Mouse (Mus musculus): ENCODE measurements at regions not wholly inside any gene's neighbourhood (a gene's known extent, or its start where the extent isn't known, plus 50 kb on each side); places are given as distances from the start of the nearest gene placed in this dataset.

DNA sequence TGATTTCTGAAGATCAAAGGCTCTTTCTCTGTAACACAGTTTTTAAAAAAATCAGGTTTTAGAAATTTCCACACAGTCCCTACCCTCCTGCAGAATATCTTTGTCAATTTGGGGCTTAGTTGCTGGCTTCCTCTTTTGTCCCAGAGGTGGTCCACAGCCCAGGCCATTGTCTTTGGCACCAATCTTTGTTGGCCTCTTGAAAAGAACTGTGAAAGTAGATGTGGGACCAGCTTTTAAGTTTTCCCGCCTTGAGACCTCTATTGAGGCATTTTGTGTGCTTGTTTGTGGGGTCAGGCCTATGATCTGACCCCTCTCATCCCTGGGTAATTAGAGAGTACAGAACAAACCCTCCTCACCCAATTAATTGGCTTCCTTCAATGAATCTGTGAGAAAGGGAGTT is 523.9 kb upstream of the Tnc start:
- ATAC-seq (replicated peaks in 1 of 2; ENCODE audit: insufficient read depth in 1 of 2, low FRiP score in 2 of 2, low TSS enrichment in 1 of 2, low read depth in 1 of 2, poor library complexity in 2 of 2, severe bottlenecking in 2 of 2) = no peak

DNA sequence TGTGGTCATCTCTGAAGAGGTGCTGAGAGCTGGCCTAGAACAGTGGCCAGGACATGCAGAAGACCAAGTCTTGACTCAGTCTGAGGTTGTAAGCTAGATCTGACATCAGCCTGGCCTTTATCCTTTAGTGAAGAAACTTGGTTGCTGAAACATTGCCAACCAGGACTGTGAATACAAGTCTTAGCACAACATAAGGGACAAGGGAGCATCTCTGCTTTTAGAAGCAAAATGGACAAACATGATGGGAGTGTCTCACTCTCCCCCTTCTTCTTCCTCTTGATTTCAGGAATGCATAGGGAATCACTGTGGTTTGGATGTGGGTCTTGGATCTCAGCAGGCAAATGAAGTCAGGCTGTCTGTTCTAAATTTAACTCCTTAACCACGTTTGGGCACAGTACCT is 529.1 kb upstream of the Tnc start:
- no peak for ATAC-seq (replicated peaks in 1 of 2; ENCODE audit: insufficient read depth in 1 of 2, low FRiP score in 2 of 2, low TSS enrichment in 1 of 2, low read depth in 1 of 2, poor library complexity in 2 of 2, severe bottlenecking in 2 of 2)

DNA sequence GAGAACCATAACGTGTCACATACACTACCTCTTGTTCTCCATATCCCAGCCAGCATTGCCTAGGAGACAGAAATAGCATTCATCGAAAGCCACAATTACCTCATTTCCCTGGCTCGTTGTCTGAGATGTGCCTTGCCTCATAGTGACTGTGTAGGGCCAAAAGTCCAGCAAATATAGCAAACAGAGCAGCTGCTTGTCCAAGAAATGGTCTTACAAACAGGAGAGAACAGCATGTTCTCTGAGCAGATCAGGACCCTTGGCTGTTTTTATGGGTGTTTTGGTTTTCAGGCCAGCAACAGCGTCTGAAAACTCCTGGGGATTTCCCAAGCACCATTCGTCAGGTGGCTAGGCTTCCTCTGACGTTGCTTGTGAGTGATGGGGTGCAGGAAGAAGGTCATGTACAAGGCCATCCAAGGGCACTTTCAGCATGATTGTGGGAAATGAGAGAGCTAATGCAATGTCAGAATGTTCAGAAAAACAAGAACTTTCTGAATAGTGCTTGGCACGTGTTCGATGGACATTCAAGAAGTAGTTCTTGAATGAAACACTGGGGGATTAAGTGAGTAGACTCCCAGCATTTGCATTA is 528.9 kb upstream of the Pappa start:
- no peak for ATAC-seq (replicated peaks in 1 of 2; ENCODE audit: insufficient read depth in 1 of 2, low FRiP score in 2 of 2, low TSS enrichment in 1 of 2, low read depth in 1 of 2, poor library complexity in 2 of 2, severe bottlenecking in 2 of 2)

DNA sequence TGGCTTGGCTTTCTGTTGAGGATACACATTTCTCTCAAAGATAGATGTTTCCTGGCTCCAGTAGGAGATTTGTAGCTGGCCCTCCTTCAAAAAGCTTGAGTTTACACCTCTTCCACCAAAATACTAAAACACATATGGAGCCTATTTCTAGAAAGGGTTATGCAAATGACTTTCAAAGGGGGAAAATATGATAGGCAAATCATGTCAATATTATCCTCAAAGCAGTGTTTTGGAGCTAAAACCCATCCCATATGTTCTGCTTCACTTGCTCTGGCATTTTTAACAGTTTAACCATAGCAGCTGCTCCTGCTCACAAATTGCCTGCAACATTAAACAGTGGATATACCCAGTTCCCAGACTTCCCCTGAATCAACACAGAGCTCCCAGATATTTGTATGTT is 525.5 kb upstream of the Pappa start:
- ATAC-seq (replicated peaks in 1 of 2; ENCODE audit: insufficient read depth in 1 of 2, low FRiP score in 2 of 2, low TSS enrichment in 1 of 2, low read depth in 1 of 2, poor library complexity in 2 of 2, severe bottlenecking in 2 of 2) = no peak

DNA sequence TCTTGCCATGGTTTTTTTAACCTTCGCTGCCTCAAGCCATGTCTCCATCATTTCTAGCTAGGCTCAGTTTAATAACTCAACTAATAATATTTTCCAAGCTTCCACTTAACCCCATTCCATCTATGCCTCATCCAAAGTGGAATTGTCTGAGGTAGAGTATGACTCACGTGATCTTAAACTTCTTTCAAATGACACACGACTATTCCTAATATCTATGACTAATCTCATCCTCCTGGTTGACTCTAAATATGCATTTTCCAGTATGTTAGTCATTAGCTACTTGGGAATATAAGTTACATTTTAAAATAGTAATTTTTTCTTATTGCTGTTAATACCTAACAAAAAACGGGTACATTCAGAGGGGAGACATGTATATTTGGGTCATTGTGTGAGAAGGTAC is 524.8 kb upstream of the Pappa start:
- ATAC-seq (replicated peaks in 1 of 2; ENCODE audit: insufficient read depth in 1 of 2, low FRiP score in 2 of 2, low TSS enrichment in 1 of 2, low read depth in 1 of 2, poor library complexity in 2 of 2, severe bottlenecking in 2 of 2) = no peak

DNA sequence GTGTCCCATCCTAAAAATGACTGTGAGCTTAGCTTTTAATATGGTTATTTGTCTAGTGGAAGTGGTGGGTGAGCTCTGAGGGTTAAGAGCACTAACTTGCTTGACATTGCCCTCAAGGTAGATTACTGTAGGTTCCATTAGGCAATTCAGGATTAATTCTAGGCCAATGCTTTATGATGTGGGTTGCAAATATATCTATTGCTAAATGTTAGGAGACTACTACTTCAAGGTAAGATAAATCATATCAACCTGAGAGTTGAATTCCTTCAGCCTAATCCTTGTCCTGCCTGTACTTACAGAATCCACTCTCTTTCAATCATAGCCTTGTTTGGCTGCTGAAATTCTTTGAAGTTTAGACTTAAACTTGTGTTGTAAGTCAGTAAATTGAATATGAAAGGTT is 501.2 kb upstream of the Pappa start:
- ATAC-seq (replicated peaks in 1 of 2; ENCODE audit: insufficient read depth in 1 of 2, low FRiP score in 2 of 2, low TSS enrichment in 1 of 2, low read depth in 1 of 2, poor library complexity in 2 of 2, severe bottlenecking in 2 of 2) = no peak

DNA sequence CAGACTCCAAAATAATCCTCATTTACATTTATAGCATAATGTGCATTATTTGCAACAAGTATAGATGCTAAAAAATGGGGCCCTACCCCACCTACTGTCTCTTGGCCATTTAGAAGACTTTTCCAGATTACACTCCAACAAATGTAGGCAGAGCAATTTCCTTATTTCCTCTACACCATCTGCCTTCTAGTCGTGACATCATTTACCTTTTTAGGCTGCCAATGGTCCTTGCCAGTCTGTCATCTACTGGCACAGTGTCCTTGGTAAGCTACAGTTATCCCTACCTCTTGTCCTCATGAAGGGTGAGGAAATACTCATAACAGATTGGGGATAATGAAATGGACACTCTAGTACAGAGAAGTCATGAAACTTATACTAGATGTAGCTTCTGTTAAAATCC is 491.8 kb upstream of the Pappa start:
- ATAC-seq (replicated peaks in 1 of 2; ENCODE audit: insufficient read depth in 1 of 2, low FRiP score in 2 of 2, low TSS enrichment in 1 of 2, low read depth in 1 of 2, poor library complexity in 2 of 2, severe bottlenecking in 2 of 2) = no peak

DNA sequence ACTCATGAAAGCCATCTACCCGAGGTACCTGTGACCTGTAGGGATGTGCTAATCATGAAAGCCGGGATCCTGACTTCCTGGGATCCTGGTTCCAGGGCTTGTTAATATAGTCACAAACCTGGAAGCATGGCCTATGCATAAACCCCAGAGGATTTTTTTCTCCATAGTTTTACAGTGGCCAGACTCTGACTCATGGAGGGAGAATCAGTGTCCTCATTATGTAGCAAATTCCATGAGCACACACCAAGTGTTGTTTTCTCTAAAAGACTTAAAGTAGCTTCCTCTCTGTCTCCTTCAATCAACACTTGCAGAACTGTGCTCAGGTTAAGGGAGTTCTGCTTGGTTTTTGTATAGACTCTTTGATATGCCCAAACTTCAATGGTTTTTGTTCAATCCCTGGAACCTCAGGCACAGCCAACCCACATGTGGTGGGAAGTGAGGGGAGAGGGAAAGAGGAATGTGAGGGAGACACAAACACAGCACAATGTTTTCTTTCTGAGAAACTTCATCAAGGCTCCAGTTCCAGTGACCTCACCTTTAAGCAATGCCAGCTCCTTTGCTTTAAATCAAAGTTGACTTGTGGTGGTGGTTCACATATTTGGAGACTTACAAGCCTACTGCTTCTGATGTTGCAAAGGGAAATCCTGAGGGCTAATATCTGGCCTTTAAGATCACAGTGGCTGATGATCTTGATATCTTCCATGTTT is 488.6 kb upstream of the Pappa start:
- ATAC-seq (replicated peaks in 1 of 2; ENCODE audit: insufficient read depth in 1 of 2, low FRiP score in 2 of 2, low TSS enrichment in 1 of 2, low read depth in 1 of 2, poor library complexity in 2 of 2, severe bottlenecking in 2 of 2) = no peak

DNA sequence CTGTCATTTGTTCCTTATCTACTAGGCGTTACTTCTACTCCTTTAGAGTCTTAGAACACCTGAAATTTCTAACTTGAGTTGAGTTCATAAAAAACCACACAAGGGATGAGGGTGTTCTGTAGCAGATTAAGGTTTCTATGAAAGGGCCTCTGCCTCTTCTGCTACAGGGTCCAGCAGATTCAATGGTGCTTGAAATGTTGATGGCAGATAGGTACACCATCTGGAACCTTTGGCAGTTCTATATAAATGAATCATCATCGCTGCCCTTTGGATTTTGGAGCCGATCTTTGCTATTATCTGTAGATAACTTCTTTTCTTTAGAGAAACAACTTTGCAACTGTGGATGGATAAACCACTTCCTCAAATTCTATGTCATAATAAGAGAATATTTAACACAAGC is 483.9 kb upstream of the Pappa start:
- ATAC-seq (replicated peaks in 1 of 2; ENCODE audit: insufficient read depth in 1 of 2, low FRiP score in 2 of 2, low TSS enrichment in 1 of 2, low read depth in 1 of 2, poor library complexity in 2 of 2, severe bottlenecking in 2 of 2) = no peak

DNA sequence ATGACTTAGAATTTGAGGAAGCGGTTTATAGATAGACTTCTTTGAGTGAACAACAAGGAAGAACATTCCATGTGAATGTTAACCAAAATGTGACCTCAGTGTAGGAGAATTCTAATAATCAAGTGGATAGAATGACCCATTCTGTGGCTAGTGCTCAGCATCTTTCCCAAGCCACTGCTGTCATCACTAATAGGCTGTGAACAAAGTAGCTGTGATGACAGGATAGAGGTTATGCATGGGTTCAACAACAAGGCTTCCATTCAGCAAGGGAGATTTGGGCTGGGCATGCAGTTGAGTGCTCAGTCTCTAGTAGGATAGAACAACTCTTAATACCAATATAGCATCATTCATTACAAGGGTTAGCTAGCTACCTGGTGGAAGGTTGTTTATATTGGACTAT is 483.0 kb upstream of the Pappa start:
- no peak for ATAC-seq (replicated peaks in 1 of 2; ENCODE audit: insufficient read depth in 1 of 2, low FRiP score in 2 of 2, low TSS enrichment in 1 of 2, low read depth in 1 of 2, poor library complexity in 2 of 2, severe bottlenecking in 2 of 2)

DNA sequence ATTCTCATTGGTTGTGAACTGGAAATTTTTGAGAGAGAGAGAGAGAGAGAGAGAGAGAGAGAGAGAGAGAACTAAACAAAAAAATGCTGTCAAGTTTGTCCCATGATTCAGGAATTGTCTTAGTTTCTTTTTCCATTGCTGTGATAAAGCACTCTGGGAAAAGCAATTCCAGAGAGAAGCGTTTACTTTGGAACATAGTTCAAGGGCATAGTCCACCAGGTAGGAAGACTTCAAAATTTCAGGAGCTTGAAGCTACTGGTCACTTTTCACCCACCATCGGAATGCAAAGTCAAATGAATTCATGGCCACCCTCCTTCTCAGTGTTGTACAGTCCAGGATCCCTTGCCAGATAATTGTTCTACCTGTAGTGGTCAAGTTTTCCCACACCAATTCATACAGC is 478.8 kb upstream of the Pappa start:
- no peak for ATAC-seq (replicated peaks in 1 of 2; ENCODE audit: insufficient read depth in 1 of 2, low FRiP score in 2 of 2, low TSS enrichment in 1 of 2, low read depth in 1 of 2, poor library complexity in 2 of 2, severe bottlenecking in 2 of 2)

DNA sequence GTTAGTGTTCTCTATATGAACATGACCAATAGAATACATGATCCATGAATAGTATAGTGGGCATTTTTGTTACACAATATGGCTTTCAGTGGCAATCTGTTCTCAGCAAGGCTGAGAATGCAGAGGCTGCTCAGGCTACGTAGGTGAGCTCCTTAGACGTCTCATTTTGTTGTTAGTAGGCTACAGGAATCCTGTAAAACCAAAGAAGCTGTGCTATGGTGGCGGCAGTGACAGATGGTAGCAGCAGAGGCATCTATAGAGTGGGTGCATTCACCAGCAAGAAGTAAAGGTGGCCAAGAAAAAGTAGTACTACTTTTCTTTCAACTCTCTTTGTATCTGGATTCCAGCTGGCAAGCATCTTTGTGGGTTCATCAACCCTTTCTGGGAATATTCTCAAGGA is 469.8 kb upstream of the Pappa start:
- no peak for ATAC-seq (replicated peaks in 1 of 2; ENCODE audit: insufficient read depth in 1 of 2, low FRiP score in 2 of 2, low TSS enrichment in 1 of 2, low read depth in 1 of 2, poor library complexity in 2 of 2, severe bottlenecking in 2 of 2)

DNA sequence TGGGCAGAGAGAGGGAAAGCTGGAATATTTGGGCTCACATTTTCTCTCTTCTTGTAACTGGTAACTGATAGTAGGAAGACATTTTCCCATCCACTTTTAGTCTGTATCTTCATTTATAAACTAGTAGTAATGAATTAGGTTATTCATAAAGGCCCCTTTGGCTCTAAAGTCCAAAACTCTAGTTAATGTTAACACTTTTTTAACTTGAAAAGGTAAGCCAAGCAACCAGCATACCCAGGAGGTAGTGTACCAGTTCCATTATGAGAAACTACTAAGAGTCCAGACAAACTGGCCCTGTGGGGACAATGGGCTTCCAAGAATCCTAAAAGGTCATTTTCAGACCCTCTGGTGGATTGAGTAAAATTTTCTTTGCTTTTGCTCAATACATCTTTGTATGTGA is 468.4 kb upstream of the Pappa start:
- ATAC-seq (replicated peaks in 1 of 2; ENCODE audit: insufficient read depth in 1 of 2, low FRiP score in 2 of 2, low TSS enrichment in 1 of 2, low read depth in 1 of 2, poor library complexity in 2 of 2, severe bottlenecking in 2 of 2) = no peak

DNA sequence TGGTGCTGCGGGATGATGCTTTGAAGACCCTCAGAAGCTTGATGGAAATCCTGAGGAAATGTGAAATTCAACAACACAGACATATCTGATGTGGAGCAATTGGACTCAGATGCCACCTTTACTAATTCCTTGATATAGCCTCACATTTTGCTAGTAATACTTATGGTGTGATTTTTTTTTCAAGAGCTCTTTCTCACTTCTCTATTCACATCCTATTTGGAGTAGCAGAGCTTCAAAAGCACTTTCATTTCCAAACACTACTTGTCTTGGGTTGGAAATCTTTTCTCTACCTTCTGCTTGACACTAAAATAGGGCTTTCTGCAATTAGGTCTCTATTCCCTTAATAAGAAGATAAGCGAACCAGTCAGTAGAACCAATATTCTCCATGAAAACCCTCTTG is 460.3 kb upstream of the Pappa start:
- ATAC-seq (replicated peaks in 1 of 2; ENCODE audit: insufficient read depth in 1 of 2, low FRiP score in 2 of 2, low TSS enrichment in 1 of 2, low read depth in 1 of 2, poor library complexity in 2 of 2, severe bottlenecking in 2 of 2) = no peak

DNA sequence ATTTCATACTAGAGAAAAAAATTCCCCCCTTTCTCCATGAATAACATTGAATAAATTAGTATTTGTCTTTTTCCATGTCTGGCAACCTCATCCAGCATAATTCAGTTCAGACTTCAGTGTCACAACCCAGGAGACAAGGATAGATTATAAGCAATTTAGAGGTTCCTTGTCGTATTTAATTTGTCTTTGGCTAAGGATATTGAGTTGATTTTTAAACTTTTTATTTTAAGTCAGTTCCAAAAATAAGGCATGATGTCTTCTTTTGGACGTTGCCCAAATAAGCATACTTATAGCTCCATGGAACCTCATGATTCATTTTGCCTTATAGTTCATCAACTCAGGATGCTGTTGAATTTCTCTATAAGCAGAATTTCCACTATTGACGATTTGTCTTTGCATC is 456.0 kb upstream of the Pappa start:
- ATAC-seq (replicated peaks in 1 of 2; ENCODE audit: insufficient read depth in 1 of 2, low FRiP score in 2 of 2, low TSS enrichment in 1 of 2, low read depth in 1 of 2, poor library complexity in 2 of 2, severe bottlenecking in 2 of 2) = no peak

DNA sequence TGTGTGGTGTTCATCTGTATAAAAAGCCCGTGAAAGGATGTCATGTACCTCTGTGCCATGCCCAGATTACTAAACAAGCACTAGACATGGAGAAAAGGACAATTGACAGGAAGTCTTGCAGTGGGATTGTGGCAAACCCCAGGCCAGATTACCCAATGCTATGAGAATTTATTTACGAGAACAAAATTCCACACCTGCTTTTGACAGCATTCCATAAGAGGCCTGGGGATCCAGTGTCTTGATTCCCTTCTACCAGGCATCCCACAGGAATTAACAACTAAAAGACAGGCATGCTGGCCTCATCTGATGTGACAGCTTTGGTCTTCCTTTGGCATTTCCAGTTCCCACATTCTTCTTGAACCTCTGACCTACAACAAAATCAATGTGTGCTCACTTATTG is 454.3 kb upstream of the Pappa start:
- ATAC-seq (replicated peaks in 1 of 2; ENCODE audit: insufficient read depth in 1 of 2, low FRiP score in 2 of 2, low TSS enrichment in 1 of 2, low read depth in 1 of 2, poor library complexity in 2 of 2, severe bottlenecking in 2 of 2) = no peak

DNA sequence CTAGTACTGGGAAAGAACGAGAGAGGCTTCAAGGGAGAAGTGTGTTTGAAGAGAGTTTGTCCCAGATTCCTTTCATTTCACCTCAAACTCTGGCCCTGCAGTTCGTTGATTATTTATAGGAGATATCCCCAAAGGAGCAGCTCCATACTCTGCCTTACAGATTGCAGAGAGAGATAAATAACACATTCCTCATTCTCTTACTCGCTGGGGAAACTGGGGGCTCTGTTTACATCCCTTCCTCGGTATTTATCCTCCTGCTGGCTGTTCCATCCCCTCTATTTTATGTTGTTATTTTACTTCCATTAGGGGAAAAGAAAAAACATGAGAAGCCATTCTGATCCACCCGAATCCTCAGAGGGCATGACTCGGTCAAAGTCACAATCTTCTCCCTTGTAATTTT is 447.5 kb upstream of the Pappa start:
- no peak for ATAC-seq (replicated peaks in 1 of 2; ENCODE audit: insufficient read depth in 1 of 2, low FRiP score in 2 of 2, low TSS enrichment in 1 of 2, low read depth in 1 of 2, poor library complexity in 2 of 2, severe bottlenecking in 2 of 2)

DNA sequence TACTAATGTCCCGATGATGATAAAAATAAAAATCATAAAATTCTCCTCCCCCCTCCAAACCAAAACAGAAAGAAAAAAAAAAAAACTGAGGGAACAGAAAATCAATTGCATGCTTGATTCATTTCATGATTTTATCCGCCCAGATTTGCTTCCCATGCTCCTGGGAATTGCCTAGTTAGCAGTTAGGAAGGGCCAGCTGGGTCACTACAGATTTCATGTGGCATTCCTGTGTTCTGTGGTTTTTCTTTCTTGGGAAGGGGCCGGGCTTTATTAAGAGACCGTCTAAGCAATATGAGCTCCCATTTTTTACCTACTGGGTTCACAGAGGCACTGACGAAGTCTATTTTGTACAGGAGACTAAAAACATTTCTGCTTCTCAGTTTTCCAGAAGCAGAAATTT is 447.1 kb upstream of the Pappa start:
- ATAC-seq (replicated peaks in 1 of 2; ENCODE audit: insufficient read depth in 1 of 2, low FRiP score in 2 of 2, low TSS enrichment in 1 of 2, low read depth in 1 of 2, poor library complexity in 2 of 2, severe bottlenecking in 2 of 2) = no peak

DNA sequence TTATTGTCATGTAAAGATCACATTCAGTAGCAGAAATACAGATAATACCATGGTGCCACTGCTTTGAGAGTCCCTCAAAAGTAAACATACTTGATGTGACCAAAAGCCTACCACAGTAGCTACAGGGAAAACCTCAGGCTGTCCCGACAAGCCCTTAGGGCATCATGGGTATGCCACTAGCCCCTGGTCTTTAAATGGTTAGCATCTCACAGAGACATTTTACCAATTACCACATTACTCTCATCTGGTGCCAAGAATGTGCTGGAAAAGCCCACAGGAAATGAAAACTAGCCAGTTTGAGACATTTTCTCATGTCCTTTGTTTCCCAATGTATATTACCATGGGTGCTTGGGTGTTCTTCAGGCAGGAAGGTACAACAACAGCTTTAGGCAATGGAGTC is 439.3 kb upstream of the Pappa start:
- ATAC-seq (replicated peaks in 1 of 2; ENCODE audit: insufficient read depth in 1 of 2, low FRiP score in 2 of 2, low TSS enrichment in 1 of 2, low read depth in 1 of 2, poor library complexity in 2 of 2, severe bottlenecking in 2 of 2) = no peak

Measured in hematopoietic stem cell, adult 5-6 weeks (primary cell).